Mouse (Mus musculus): ENCODE measurements at regions not wholly inside any gene's neighbourhood (a gene's known extent, or its start where the extent isn't known, plus 50 kb on each side); places are given as distances from the start of the nearest gene placed in this dataset.
A peak's percentile ranks its signal among the peaks of the same experiment; 100 is the strongest.

- Histone ChIP-seq H3K27ac (replicated peaks; ENCODE audit: low read depth, low read length) (no peak overlapping the region; the same call in 1 of the 2 replicates), H3K27me3 (ENCODE audit: control insufficient read depth, insufficient read depth, low read length) (no peaks in the 10 kb centered on the region), H3K36me3 (ENCODE audit: control insufficient read depth, insufficient read depth, low read length) (no peaks in the 10 kb centered on the region), H3K9me3 (ENCODE audit: control insufficient read depth, low read length) (no peaks in the 10 kb centered on the region), H3K4me2 (ENCODE audit: low read depth, severe bottlenecking) (no peak overlapping the region), H3K9ac (ENCODE audit: low read length) (no peak overlapping the region), H3K4me3 (ENCODE audit: low read depth, low read length) (no peak overlapping the region), H3K4me1 (ENCODE audit: control insufficient read depth, insufficient read depth, low read length) (peaks cover 10% of the 10 kb centered on the region; the same call in 1 of the 2 replicates)
- WGBS, result 86% methylated on average over 15 of the region's 15 CpGs
- DNase-seq (ENCODE audit: low spot score) (no peak), ATAC-seq (ENCODE audit: insufficient number of reproducible peaks, low FRiP score, low TSS enrichment, low read depth) (no peak)
Observed at GRCm38 (mm10) chr8:34392981-34393828, 281.7 kb upstream of the Gm10131 start.

- Histone ChIP-seq H3K27ac (replicated peaks; ENCODE audit: low read depth, low read length) (no peak overlapping the region; the same call in 1 of the 2 replicates), H3K4me3 (ENCODE audit: low read depth, low read length) (no peak overlapping the region), H3K36me3 (ENCODE audit: control insufficient read depth, insufficient read depth, low read length) (no peaks in the 10 kb centered on the region), H3K4me2 (ENCODE audit: low read depth, severe bottlenecking) (no peak overlapping the region), H3K4me1 (ENCODE audit: control insufficient read depth, insufficient read depth, low read length) (peaks cover 8% of the 10 kb centered on the region; the same call in 1 of the 2 replicates), H3K9ac (ENCODE audit: low read length) (no peak overlapping the region), H3K9me3 (ENCODE audit: control insufficient read depth, low read length) (no peaks in the 10 kb centered on the region), H3K27me3 (ENCODE audit: control insufficient read depth, insufficient read depth, low read length) (no peaks in the 10 kb centered on the region)
- DNase-seq (ENCODE audit: low spot score) (peak; percentile 47), ATAC-seq (ENCODE audit: insufficient number of reproducible peaks, low FRiP score, low TSS enrichment, low read depth) (0 out of 2 replicates have a peak, but pooled peaks have one; percentile 51)
- 55% methylated on average over 14 of the region's 14 CpGs for whole genome bisulfite sequencing
Observed at GRCm38 (mm10) chr8:34392208-34392980, 280.9 kb upstream of the Gm10131 start.

- Histone ChIP-seq H3K9me3 (ENCODE audit: control insufficient read depth, low read length) (no peaks in the 10 kb centered on the region), H3K4me2 (ENCODE audit: low read depth, severe bottlenecking) (no peak overlapping the region), H3K27ac (replicated peaks; ENCODE audit: low read depth, low read length) (no peak overlapping the region), H3K9ac (ENCODE audit: low read length) (no peak overlapping the region), H3K27me3 (ENCODE audit: control insufficient read depth, insufficient read depth, low read length) (no peaks in the 10 kb centered on the region), H3K4me3 (ENCODE audit: low read depth, low read length) (no peak overlapping the region), H3K4me1 (ENCODE audit: control insufficient read depth, insufficient read depth, low read length) (no peaks in the 10 kb centered on the region), H3K36me3 (ENCODE audit: control insufficient read depth, insufficient read depth, low read length) (no peaks in the 10 kb centered on the region)
- no peak for ATAC-seq (ENCODE audit: insufficient number of reproducible peaks, low FRiP score, low TSS enrichment, low read depth)
- 80% methylated on average over 10 of the region's 10 CpGs for WGBS
- no peak for DNase-seq (ENCODE audit: low spot score)
Observed at GRCm38 (mm10) chr8:34385806-34386439, 274.4 kb upstream of the Gm10131 start.

GRCm38 (mm10) chr8:34380615-34381014 lies 269.1 kb upstream of the Gm10131 start:
- ATAC-seq (ENCODE audit: insufficient number of reproducible peaks, low FRiP score, low TSS enrichment, low read depth) (no peak), DNase-seq (ENCODE audit: low spot score) (no peak)
- no peaks in the 10 kb centered on the region for H3K27me3 ChIP-seq (ENCODE audit: control insufficient read depth, insufficient read depth, low read length)
- no peak overlapping the region for H3K4me2 ChIP-seq (ENCODE audit: low read depth, severe bottlenecking)
- H3K9me3 ChIP-seq (ENCODE audit: control insufficient read depth, low read length), result no peaks in the 10 kb centered on the region
- no peaks in the 10 kb centered on the region for H3K4me1 ChIP-seq (ENCODE audit: control insufficient read depth, insufficient read depth, low read length)
- H3K27ac ChIP-seq (replicated peaks; ENCODE audit: low read depth, low read length), result no peak overlapping the region
- no peaks in the 10 kb centered on the region for H3K36me3 ChIP-seq (ENCODE audit: control insufficient read depth, insufficient read depth, low read length)
- H3K9ac ChIP-seq (ENCODE audit: low read length), result no peak overlapping the region
- no peak overlapping the region for H3K4me3 ChIP-seq (ENCODE audit: low read depth, low read length)
- 61% methylated on average over 19 of the region's 19 CpGs for WGBS

- H3K27ac ChIP-seq (replicated peaks; ENCODE audit: low read depth, low read length), result no peak overlapping the region
- H3K4me1 ChIP-seq (ENCODE audit: control insufficient read depth, insufficient read depth, low read length), result no peaks in the 10 kb centered on the region
- H3K4me3 ChIP-seq (ENCODE audit: low read depth, low read length), result no peak overlapping the region
- H3K9me3 ChIP-seq (ENCODE audit: control insufficient read depth, low read length), result no peaks in the 10 kb centered on the region
- H3K36me3 ChIP-seq (ENCODE audit: control insufficient read depth, insufficient read depth, low read length), result no peaks in the 10 kb centered on the region
- H3K9ac ChIP-seq (ENCODE audit: low read length), result no peak overlapping the region
- WGBS, result 26% methylated on average over 3 of the region's 3 CpGs
- no peak overlapping the region for H3K4me2 ChIP-seq (ENCODE audit: low read depth, severe bottlenecking)
- ATAC-seq (ENCODE audit: insufficient number of reproducible peaks, low FRiP score, low TSS enrichment, low read depth), result no peak
- no peak for DNase-seq (ENCODE audit: low spot score)
- no peaks in the 10 kb centered on the region for H3K27me3 ChIP-seq (ENCODE audit: control insufficient read depth, insufficient read depth, low read length)
Observed at GRCm38 (mm10) chr8:34377154-34377553, 265.6 kb upstream of the Gm10131 start.

GRCm38 (mm10) chr8:34374242-34374641 lies 262.7 kb upstream of the Gm10131 start:
- ATAC-seq (ENCODE audit: insufficient number of reproducible peaks, low FRiP score, low TSS enrichment, low read depth) (no peak), DNase-seq (ENCODE audit: low spot score) (no peak)
- Histone ChIP-seq H3K4me3 (ENCODE audit: low read depth, low read length) (no peak overlapping the region), H3K4me2 (ENCODE audit: low read depth, severe bottlenecking) (no peak overlapping the region), H3K27me3 (ENCODE audit: control insufficient read depth, insufficient read depth, low read length) (no peaks in the 10 kb centered on the region), H3K9ac (ENCODE audit: low read length) (no peak overlapping the region), H3K36me3 (ENCODE audit: control insufficient read depth, insufficient read depth, low read length) (no peaks in the 10 kb centered on the region), H3K27ac (replicated peaks; ENCODE audit: low read depth, low read length) (no peak overlapping the region), H3K9me3 (ENCODE audit: control insufficient read depth, low read length) (no peaks in the 10 kb centered on the region), H3K4me1 (ENCODE audit: control insufficient read depth, insufficient read depth, low read length) (0 out of 2 replicates have a peak, but pooled peaks cover 4% of the 10 kb centered on the region)
- 88% methylated on average over 9 of the region's 9 CpGs for WGBS

GRCm38 (mm10) chr8:34372666-34372980 lies 261.1 kb upstream of the Gm10131 start:
- no peak for DNase-seq (ENCODE audit: low spot score)
- no peak for ATAC-seq (ENCODE audit: insufficient number of reproducible peaks, low FRiP score, low TSS enrichment, low read depth)
- no peaks in the 10 kb centered on the region for H3K9me3 ChIP-seq (ENCODE audit: control insufficient read depth, low read length)
- no peaks in the 10 kb centered on the region for H3K27me3 ChIP-seq (ENCODE audit: control insufficient read depth, insufficient read depth, low read length)
- H3K9ac ChIP-seq (ENCODE audit: low read length), result no peak overlapping the region
- 88% methylated on average over 6 of the region's 6 CpGs for WGBS
- no peak overlapping the region for H3K27ac ChIP-seq (replicated peaks; ENCODE audit: low read depth, low read length)
- no peak overlapping the region for H3K4me2 ChIP-seq (ENCODE audit: low read depth, severe bottlenecking)
- H3K4me1 ChIP-seq (ENCODE audit: control insufficient read depth, insufficient read depth, low read length), result 0 out of 2 replicates have a peak, but pooled peaks cover 4% of the 10 kb centered on the region
- H3K36me3 ChIP-seq (ENCODE audit: control insufficient read depth, insufficient read depth, low read length), result no peaks in the 10 kb centered on the region
- H3K4me3 ChIP-seq (ENCODE audit: low read depth, low read length), result no peak overlapping the region

GRCm38 (mm10) chr8:34371973-34372665 lies 260.6 kb upstream of the Gm10131 start:
- no peak overlapping the region for H3K4me3 ChIP-seq (ENCODE audit: low read depth, low read length)
- H3K4me2 ChIP-seq (ENCODE audit: low read depth, severe bottlenecking), result no peak overlapping the region
- 0 out of 2 replicates have a peak, but pooled peaks cover 4% of the 10 kb centered on the region for H3K4me1 ChIP-seq (ENCODE audit: control insufficient read depth, insufficient read depth, low read length)
- no peaks in the 10 kb centered on the region for H3K36me3 ChIP-seq (ENCODE audit: control insufficient read depth, insufficient read depth, low read length)
- 88% methylated on average over 17 of the region's 17 CpGs for WGBS
- no peaks in the 10 kb centered on the region for H3K27me3 ChIP-seq (ENCODE audit: control insufficient read depth, insufficient read depth, low read length)
- H3K9me3 ChIP-seq (ENCODE audit: control insufficient read depth, low read length), result no peaks in the 10 kb centered on the region
- H3K9ac ChIP-seq (ENCODE audit: low read length), result no peak overlapping the region
- no peak overlapping the region for H3K27ac ChIP-seq (replicated peaks; ENCODE audit: low read depth, low read length)
- ATAC-seq (ENCODE audit: insufficient number of reproducible peaks, low FRiP score, low TSS enrichment, low read depth), result no peak
- DNase-seq (ENCODE audit: low spot score), result no peak
